Mouse (Mus musculus): ENCODE measurements around the gene Gm10392. TPM values are rescaled to one million over a fixed set of nuclear protein-coding genes. Genes with fewer than 3 reads are reported as not detected.

Gene Gm10392
- polyA plus RNA-seq, 1 experiment from 2014 or later: 0.28 TPM

GRCm38 (mm10) chr11:77515637-77516552, 3.1 kb downstream of the Gm10392 start, which contains the start of gene Trp53i13:
TSS of gene Trp53i13 (minus strand) at chr11:77515980.
- no peaks in the 10 kb centered on the region for H3K9me3 ChIP-seq (ENCODE audit: low read length)
- WGBS (ENCODE audit: insufficient replicate concordance): 9% methylated on average over 39 of the region's 39 CpGs
- peak within 1 kb of the TSS; percentile 82 for H3K4me2 ChIP-seq (ENCODE audit: low read depth, low read length)
- ATAC-seq (no peak), DNase-seq (peak; percentile 62)
- peak within 1 kb of the TSS; percentile 60 for H3K4me3 ChIP-seq (ENCODE audit: low read depth, low read length)
- H3K9ac ChIP-seq (replicated peaks): peak within 1 kb of the TSS; percentile 68
- H3K36me3 ChIP-seq (replicated peaks; ENCODE audit: insufficient read depth, low read length): no peaks in the 10 kb centered on the region
- peak within 1 kb of the TSS; percentile 94 for H3K27ac ChIP-seq (ENCODE audit: low read depth)
- H3K27me3 ChIP-seq (ENCODE audit: insufficient read depth, low read length): peaks cover 18% of the 10 kb centered on the region
- H3K4me1 ChIP-seq (ENCODE audit: insufficient read depth): peaks cover 56% of the 10 kb centered on the region
- no peak for TF ChIP-seq CTCF (IDR thresholded peaks at IDR 0.05; ENCODE audit: low read depth)
- TF ChIP-seq EP300 (IDR thresholded peaks at IDR 0.05; ENCODE audit: low read depth): no peak

GRCm38 (mm10) chr11:77514832-77515636, 4.0 kb downstream of the Gm10392 start, which contains the start of gene Abhd15:
TSS of gene Abhd15 (plus strand) at chr11:77515121.
- DNase-seq (peak; percentile 90), ATAC-seq (peak; percentile 76)
- Histone ChIP-seq H3K9me3 (ENCODE audit: low read length) (no peaks in the 10 kb centered on the region), H3K27ac (ENCODE audit: low read depth) (peak within 1 kb of the TSS; percentile 94), H3K9ac (replicated peaks) (peak within 1 kb of the TSS; percentile 68), H3K36me3 (replicated peaks; ENCODE audit: insufficient read depth, low read length) (no peaks in the 10 kb centered on the region), H3K4me1 (ENCODE audit: insufficient read depth) (peaks cover 54% of the 10 kb centered on the region), H3K4me2 (ENCODE audit: low read depth, low read length) (peak within 1 kb of the TSS; percentile 82), H3K27me3 (ENCODE audit: insufficient read depth, low read length) (peaks cover 18% of the 10 kb centered on the region), H3K4me3 (ENCODE audit: low read depth, low read length) (peak within 1 kb of the TSS; percentile 60)
- TF ChIP-seq EP300 (IDR thresholded peaks at IDR 0.05; ENCODE audit: low read depth): peak; percentile 70
- 0 out of 2 replicates have a peak, but pooled peaks have one; percentile 23 for TF ChIP-seq CTCF (IDR thresholded peaks at IDR 0.05; ENCODE audit: low read depth)
- 1% methylated on average over 67 of the region's 72 CpGs for WGBS (ENCODE audit: insufficient replicate concordance)

- Histone ChIP-seq H3K9ac (replicated peaks) (peak overlapping the region; percentile 68), H3K27me3 (ENCODE audit: insufficient read depth, low read length) (peaks cover 18% of the 10 kb centered on the region), H3K27ac (ENCODE audit: low read depth) (peak overlapping the region; percentile 94), H3K4me2 (ENCODE audit: low read depth, low read length) (peak overlapping the region; percentile 82), H3K9me3 (ENCODE audit: low read length) (no peaks in the 10 kb centered on the region), H3K36me3 (replicated peaks; ENCODE audit: insufficient read depth, low read length) (no peaks in the 10 kb centered on the region), H3K4me1 (ENCODE audit: insufficient read depth) (peaks cover 53% of the 10 kb centered on the region), H3K4me3 (ENCODE audit: low read depth, low read length) (peak overlapping the region; percentile 60)
- DNase-seq (peak; percentile 60), ATAC-seq (peak; percentile 6)
- 6% methylated on average over 18 of the region's 19 CpGs for WGBS (ENCODE audit: insufficient replicate concordance)
- no peak for TF ChIP-seq EP300 (IDR thresholded peaks at IDR 0.05; ENCODE audit: low read depth)
- TF ChIP-seq CTCF (IDR thresholded peaks at IDR 0.05; ENCODE audit: low read depth): no peak
Measured at GRCm38 (mm10) chr11:77514281-77514831, 4.6 kb downstream of the Gm10392 start.

GRCm38 (mm10) chr11:77513811-77514170, 5.2 kb downstream of the Gm10392 start:
- Histone ChIP-seq H3K4me3 (ENCODE audit: low read depth, low read length) (peak overlapping the region; percentile 60), H3K9me3 (ENCODE audit: low read length) (no peaks in the 10 kb centered on the region), H3K36me3 (replicated peaks; ENCODE audit: insufficient read depth, low read length) (no peaks in the 10 kb centered on the region), H3K9ac (replicated peaks) (peak overlapping the region; percentile 68), H3K4me2 (ENCODE audit: low read depth, low read length) (peak overlapping the region; percentile 82), H3K27me3 (ENCODE audit: insufficient read depth, low read length) (peaks cover 18% of the 10 kb centered on the region), H3K4me1 (ENCODE audit: insufficient read depth) (peaks cover 52% of the 10 kb centered on the region), H3K27ac (ENCODE audit: low read depth) (peak overlapping the region; percentile 94)
- no peak for TF ChIP-seq CTCF (IDR thresholded peaks at IDR 0.05; ENCODE audit: low read depth)
- TF ChIP-seq EP300 (IDR thresholded peaks at IDR 0.05; ENCODE audit: low read depth): no peak
- 8% methylated on average over 10 of the region's 10 CpGs for WGBS (ENCODE audit: insufficient replicate concordance)
- ATAC-seq (no peak), DNase-seq (no peak)

GRCm38 (mm10) chr11:77512891-77513810, 5.8 kb downstream of the Gm10392 start:
- peak overlapping the region; percentile 94 for H3K27ac ChIP-seq (ENCODE audit: low read depth)
- under 1% methylated on average over 61 of the region's 84 CpGs for WGBS (ENCODE audit: insufficient replicate concordance)
- no peaks in the 10 kb centered on the region for H3K36me3 ChIP-seq (replicated peaks; ENCODE audit: insufficient read depth, low read length)
- peaks cover 50% of the 10 kb centered on the region for H3K4me1 ChIP-seq (ENCODE audit: insufficient read depth)
- no peak for TF ChIP-seq CTCF (IDR thresholded peaks at IDR 0.05; ENCODE audit: low read depth)
- TF ChIP-seq EP300 (IDR thresholded peaks at IDR 0.05; ENCODE audit: low read depth): no peak
- H3K9me3 ChIP-seq (ENCODE audit: low read length): no peaks in the 10 kb centered on the region
- peak overlapping the region; percentile 82 for H3K4me2 ChIP-seq (ENCODE audit: low read depth, low read length)
- peak overlapping the region; percentile 60 for H3K4me3 ChIP-seq (ENCODE audit: low read depth, low read length)
- ATAC-seq: peak; percentile 72
- DNase-seq: peak; percentile 94
- H3K27me3 ChIP-seq (ENCODE audit: insufficient read depth, low read length): peaks cover 18% of the 10 kb centered on the region
- H3K9ac ChIP-seq (replicated peaks): peak overlapping the region; percentile 68
